Mouse (Mus musculus): Measurements from ENCODE around the gene Itpr2. TPM values are rescaled to one million over a fixed set of nuclear protein-coding genes. Genes with fewer than 3 reads are reported as not detected.

Itpr2 gene
- polyA plus RNA-seq, 1 experiment from 2014 or later = 6.0 TPM

DNA sequence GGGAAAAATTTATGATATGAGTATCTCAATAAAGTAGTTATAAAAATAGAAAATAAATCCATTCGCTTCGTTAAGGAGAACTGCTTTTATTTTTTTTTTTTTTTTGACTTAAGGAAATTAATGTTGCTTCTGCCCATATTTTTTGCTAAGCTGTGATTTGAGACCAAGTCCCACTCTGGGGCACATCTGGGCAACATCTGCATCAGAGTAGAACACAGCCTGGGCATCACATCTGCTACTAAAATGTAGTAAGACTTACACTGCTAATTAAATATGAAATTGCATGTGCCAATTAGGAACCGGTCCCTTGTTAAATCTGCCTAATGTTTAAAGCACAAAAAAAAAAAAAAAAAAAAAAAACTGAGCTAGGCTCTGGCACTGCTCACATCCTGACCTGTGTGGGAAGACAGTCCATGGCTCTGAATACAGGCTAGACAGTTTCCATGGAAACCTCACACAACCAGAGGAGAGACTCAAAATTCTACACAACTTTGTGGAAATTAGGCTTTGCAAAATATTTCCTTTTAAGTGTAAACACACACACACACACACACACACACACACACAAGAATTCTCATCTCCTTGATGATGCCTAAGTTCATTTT is 247.7 kb downstream of the Itpr2 start:
- Histone ChIP-seq H3K27me3 (ENCODE audit: control insufficient read depth, insufficient read depth, low read length) (no peaks in the 10 kb centered on the region), H3K4me3 (ENCODE audit: low read depth, low read length) (no peak overlapping the region), H3K9ac (ENCODE audit: low read length) (no peak overlapping the region), H3K4me1 (ENCODE audit: control insufficient read depth, insufficient read depth, low read length) (no peaks in the 10 kb centered on the region), H3K27ac (ENCODE audit: low read depth, low read length) (no peak overlapping the region), H3K36me3 (ENCODE audit: control insufficient read depth, insufficient read depth, low read length) (no peaks in the 10 kb centered on the region), H3K4me2 (ENCODE audit: low read depth) (no peak overlapping the region), H3K9me3 (ENCODE audit: control insufficient read depth, low read length) (0 out of 2 replicates have a peak, but pooled peaks cover 2% of the 10 kb centered on the region)
- DNase-seq (ENCODE audit: low spot score) = no peak
- WGBS = 90% methylated on average over 3 of the region's 3 CpGs
- no peak for ATAC-seq (ENCODE audit: insufficient read depth, low FRiP score, low TSS enrichment)

DNA sequence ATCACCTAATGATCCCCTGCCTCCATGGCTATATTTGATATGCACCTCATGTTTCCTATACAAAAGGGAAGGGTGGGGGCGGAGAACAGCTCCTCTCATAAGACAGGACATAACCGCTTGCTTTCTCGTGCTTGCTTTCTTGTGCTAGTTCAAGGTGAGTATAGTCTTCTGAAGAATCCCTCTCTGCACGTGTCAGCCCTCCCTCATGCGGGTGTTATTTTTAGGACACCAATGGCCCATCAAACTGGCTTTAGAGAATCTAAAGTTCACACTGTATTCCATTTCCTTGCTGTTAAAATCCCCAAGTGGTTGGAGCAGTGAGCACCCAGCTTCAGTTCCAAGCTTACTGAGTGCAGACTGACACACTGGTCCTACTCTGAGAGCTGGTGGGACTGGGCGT is 252.9 kb downstream of the Itpr2 start:
- no peaks in the 10 kb centered on the region for H3K27me3 ChIP-seq (ENCODE audit: control insufficient read depth, insufficient read depth, low read length)
- ATAC-seq (ENCODE audit: insufficient read depth, low FRiP score, low TSS enrichment) = no peak
- H3K27ac ChIP-seq (ENCODE audit: low read depth, low read length) = no peak overlapping the region
- WGBS = 89% methylated on average over 6 of the region's 6 CpGs
- H3K9ac ChIP-seq (ENCODE audit: low read length) = no peak overlapping the region
- DNase-seq (ENCODE audit: low spot score) = no peak
- no peak overlapping the region for H3K4me2 ChIP-seq (ENCODE audit: low read depth)
- H3K4me3 ChIP-seq (ENCODE audit: low read depth, low read length) = no peak overlapping the region
- no peaks in the 10 kb centered on the region for H3K36me3 ChIP-seq (ENCODE audit: control insufficient read depth, insufficient read depth, low read length)
- no peaks in the 10 kb centered on the region for H3K9me3 ChIP-seq (ENCODE audit: control insufficient read depth, low read length)
- H3K4me1 ChIP-seq (ENCODE audit: control insufficient read depth, insufficient read depth, low read length) = no peaks in the 10 kb centered on the region

DNA sequence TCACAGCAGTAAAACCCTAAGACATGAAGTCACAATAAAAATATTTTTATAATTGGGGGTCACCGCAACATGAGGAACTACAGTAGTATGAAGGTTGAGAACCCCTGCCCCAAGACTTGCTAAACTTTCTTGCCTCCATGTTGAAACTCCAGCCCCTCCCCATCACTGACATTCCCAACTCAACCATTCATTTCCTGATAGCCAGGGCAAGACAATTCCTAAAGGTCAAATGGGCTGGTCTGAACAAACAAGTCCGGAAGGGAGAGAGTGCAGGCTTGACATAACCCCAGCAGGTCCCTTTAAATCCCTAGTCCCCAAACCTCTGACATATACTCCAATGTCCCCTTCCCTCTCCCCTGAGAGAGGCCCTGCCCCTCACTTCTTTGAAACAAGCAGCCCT is 253.7 kb downstream of the Itpr2 start:
- Histone ChIP-seq H3K36me3 (ENCODE audit: control insufficient read depth, insufficient read depth, low read length) (no peaks in the 10 kb centered on the region), H3K4me3 (ENCODE audit: low read depth, low read length) (no peak overlapping the region), H3K27ac (ENCODE audit: low read depth, low read length) (no peak overlapping the region), H3K4me1 (ENCODE audit: control insufficient read depth, insufficient read depth, low read length) (no peaks in the 10 kb centered on the region), H3K4me2 (ENCODE audit: low read depth) (no peak overlapping the region), H3K27me3 (ENCODE audit: control insufficient read depth, insufficient read depth, low read length) (no peaks in the 10 kb centered on the region), H3K9ac (ENCODE audit: low read length) (no peak overlapping the region), H3K9me3 (ENCODE audit: control insufficient read depth, low read length) (no peaks in the 10 kb centered on the region)
- DNase-seq (ENCODE audit: low spot score) (no peak), ATAC-seq (ENCODE audit: insufficient read depth, low FRiP score, low TSS enrichment) (no peak)
- 73% methylated on average over 2 of the region's 2 CpGs for WGBS

DNA sequence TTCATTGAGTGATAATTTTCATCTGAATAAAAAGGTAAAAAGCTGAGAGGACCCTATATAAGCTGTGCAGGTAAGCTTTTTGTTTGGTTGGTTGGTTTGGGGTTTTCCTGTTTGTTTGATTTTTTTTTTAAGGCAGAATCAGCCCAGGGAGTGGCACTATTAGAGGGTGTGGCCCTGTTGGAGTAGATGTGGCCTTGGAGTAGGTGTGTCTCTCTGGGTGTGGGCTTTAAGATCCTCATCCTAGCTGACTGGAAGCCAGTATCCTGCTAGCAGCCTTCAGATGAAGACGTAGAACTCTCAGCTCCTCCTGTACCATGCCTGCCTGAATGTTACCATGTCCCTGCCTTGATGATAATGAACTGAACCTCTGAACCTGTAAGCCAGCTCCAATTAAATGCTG is 254.1 kb downstream of the Itpr2 start:
- Histone ChIP-seq H3K27me3 (ENCODE audit: control insufficient read depth, insufficient read depth, low read length) (no peaks in the 10 kb centered on the region), H3K36me3 (ENCODE audit: control insufficient read depth, insufficient read depth, low read length) (no peaks in the 10 kb centered on the region), H3K4me2 (ENCODE audit: low read depth) (no peak overlapping the region), H3K9me3 (ENCODE audit: control insufficient read depth, low read length) (no peaks in the 10 kb centered on the region), H3K4me1 (ENCODE audit: control insufficient read depth, insufficient read depth, low read length) (no peaks in the 10 kb centered on the region), H3K27ac (ENCODE audit: low read depth, low read length) (no peak overlapping the region), H3K4me3 (ENCODE audit: low read depth, low read length) (no peak overlapping the region), H3K9ac (ENCODE audit: low read length) (no peak overlapping the region)
- WGBS = 88% methylated on average over 1 of the region's 1 CpGs
- DNase-seq (ENCODE audit: low spot score) (no peak), ATAC-seq (ENCODE audit: insufficient read depth, low FRiP score, low TSS enrichment) (no peak)

DNA sequence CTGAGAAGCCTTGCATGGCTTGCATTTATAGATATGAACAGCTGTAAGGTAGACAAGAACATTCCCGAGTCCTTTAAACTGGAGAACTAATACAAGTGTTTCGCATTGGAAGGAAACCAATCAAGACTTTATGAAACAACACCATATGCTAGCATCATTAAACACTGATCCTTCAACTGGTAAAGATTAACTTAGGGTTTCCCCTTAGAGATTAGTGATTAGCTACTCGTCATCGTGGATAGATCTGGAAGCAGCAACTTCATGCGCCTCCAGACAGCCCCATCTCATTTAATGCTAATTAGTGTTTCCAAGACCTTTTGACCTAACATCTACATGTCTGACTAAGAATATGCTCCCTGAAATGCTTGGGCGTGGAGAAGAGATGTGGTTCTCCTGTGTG is 255.7 kb downstream of the Itpr2 start:
- no peak for DNase-seq (ENCODE audit: low spot score)
- no peaks in the 10 kb centered on the region for H3K27me3 ChIP-seq (ENCODE audit: control insufficient read depth, insufficient read depth, low read length)
- no peak overlapping the region for H3K4me2 ChIP-seq (ENCODE audit: low read depth)
- no peaks in the 10 kb centered on the region for H3K4me1 ChIP-seq (ENCODE audit: control insufficient read depth, insufficient read depth, low read length)
- ATAC-seq (ENCODE audit: insufficient read depth, low FRiP score, low TSS enrichment) = no peak
- no peaks in the 10 kb centered on the region for H3K36me3 ChIP-seq (ENCODE audit: control insufficient read depth, insufficient read depth, low read length)
- 88% methylated on average over 6 of the region's 6 CpGs for WGBS
- no peak overlapping the region for H3K27ac ChIP-seq (ENCODE audit: low read depth, low read length)
- H3K9me3 ChIP-seq (ENCODE audit: control insufficient read depth, low read length) = no peaks in the 10 kb centered on the region
- no peak overlapping the region for H3K9ac ChIP-seq (ENCODE audit: low read length)
- H3K4me3 ChIP-seq (ENCODE audit: low read depth, low read length) = no peak overlapping the region

DNA sequence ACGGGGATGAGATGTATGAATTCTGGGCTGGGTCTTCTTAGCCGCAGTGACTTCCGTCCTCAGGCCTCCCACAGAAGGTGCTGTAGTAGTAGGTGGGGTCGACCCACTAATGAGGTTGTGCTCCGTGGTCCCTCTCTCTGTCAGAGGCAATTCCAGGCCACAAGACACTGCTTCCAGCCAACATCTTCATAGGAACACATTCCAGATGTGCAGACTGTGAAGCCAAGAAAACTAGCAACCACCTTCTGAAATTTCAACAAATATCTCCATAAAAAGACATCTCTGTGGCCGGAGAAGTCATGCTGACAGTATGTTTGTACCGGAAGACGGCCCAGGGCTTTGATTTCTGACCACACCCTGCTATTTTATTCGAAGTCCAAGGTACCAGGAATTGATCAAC is 256.1 kb downstream of the Itpr2 start:
- no peak for ATAC-seq (ENCODE audit: insufficient read depth, low FRiP score, low TSS enrichment)
- no peak overlapping the region for H3K4me3 ChIP-seq (ENCODE audit: low read depth, low read length)
- no peak for DNase-seq (ENCODE audit: low spot score)
- no peaks in the 10 kb centered on the region for H3K36me3 ChIP-seq (ENCODE audit: control insufficient read depth, insufficient read depth, low read length)
- 90% methylated on average over 9 of the region's 9 CpGs for WGBS
- H3K27me3 ChIP-seq (ENCODE audit: control insufficient read depth, insufficient read depth, low read length) = no peaks in the 10 kb centered on the region
- H3K9ac ChIP-seq (ENCODE audit: low read length) = no peak overlapping the region
- no peaks in the 10 kb centered on the region for H3K4me1 ChIP-seq (ENCODE audit: control insufficient read depth, insufficient read depth, low read length)
- no peak overlapping the region for H3K27ac ChIP-seq (ENCODE audit: low read depth, low read length)
- no peaks in the 10 kb centered on the region for H3K9me3 ChIP-seq (ENCODE audit: control insufficient read depth, low read length)
- H3K4me2 ChIP-seq (ENCODE audit: low read depth) = no peak overlapping the region

DNA sequence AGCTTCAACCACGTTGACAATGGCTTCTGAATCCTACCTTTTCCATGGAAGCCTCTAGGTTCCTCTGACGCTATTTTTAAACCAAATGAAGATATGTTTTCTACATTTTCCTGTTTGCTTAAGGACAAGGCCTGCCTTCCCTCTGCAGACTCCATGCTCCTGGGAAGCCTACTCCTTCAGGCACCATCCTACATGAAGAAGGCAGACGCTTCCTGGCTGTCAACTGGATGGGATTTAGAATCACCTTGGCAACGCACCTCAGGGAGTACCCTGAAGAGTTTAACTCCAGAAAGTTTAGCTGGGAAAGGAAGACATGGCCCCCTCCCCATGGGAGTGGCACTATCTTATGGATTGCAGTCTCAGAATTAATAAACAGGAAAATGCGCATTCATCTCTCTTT is 259.0 kb downstream of the Itpr2 start:
- no peaks in the 10 kb centered on the region for H3K27me3 ChIP-seq (ENCODE audit: control insufficient read depth, insufficient read depth, low read length)
- H3K9ac ChIP-seq (ENCODE audit: low read length) = no peak overlapping the region
- no peak overlapping the region for H3K4me3 ChIP-seq (ENCODE audit: low read depth, low read length)
- ATAC-seq (ENCODE audit: insufficient read depth, low FRiP score, low TSS enrichment) (no peak), DNase-seq (ENCODE audit: low spot score) (no peak)
- H3K9me3 ChIP-seq (ENCODE audit: control insufficient read depth, low read length) = no peaks in the 10 kb centered on the region
- no peak overlapping the region for H3K4me2 ChIP-seq (ENCODE audit: low read depth)
- H3K36me3 ChIP-seq (ENCODE audit: control insufficient read depth, insufficient read depth, low read length) = no peaks in the 10 kb centered on the region
- 78% methylated on average over 5 of the region's 5 CpGs for WGBS
- H3K4me1 ChIP-seq (ENCODE audit: control insufficient read depth, insufficient read depth, low read length) = no peaks in the 10 kb centered on the region
- H3K27ac ChIP-seq (ENCODE audit: low read depth, low read length) = no peak overlapping the region

DNA sequence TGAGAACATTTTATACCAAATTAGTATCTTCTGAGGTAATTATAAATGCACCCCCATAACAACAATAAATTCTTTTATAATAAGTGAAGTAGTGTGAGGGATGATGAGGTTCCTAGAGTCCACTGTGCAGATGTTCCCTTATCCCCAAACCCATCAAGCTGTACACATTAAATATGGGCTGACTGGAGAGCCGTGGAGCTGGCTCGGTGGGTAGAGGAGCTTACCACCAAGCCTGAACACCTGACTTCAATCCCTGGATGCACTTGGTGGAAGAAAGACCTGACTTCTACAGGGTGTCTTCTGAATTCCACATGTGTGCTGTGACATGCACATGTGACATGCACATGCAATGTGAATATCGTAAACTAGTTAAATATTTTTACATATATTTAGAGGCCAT is 260.7 kb downstream of the Itpr2 start:
- no peak overlapping the region for H3K4me3 ChIP-seq (ENCODE audit: low read depth, low read length)
- H3K4me1 ChIP-seq (ENCODE audit: control insufficient read depth, insufficient read depth, low read length) = no peaks in the 10 kb centered on the region
- H3K27me3 ChIP-seq (ENCODE audit: control insufficient read depth, insufficient read depth, low read length) = no peaks in the 10 kb centered on the region
- H3K4me2 ChIP-seq (ENCODE audit: low read depth) = no peak overlapping the region
- no peak overlapping the region for H3K9ac ChIP-seq (ENCODE audit: low read length)
- no peaks in the 10 kb centered on the region for H3K36me3 ChIP-seq (ENCODE audit: control insufficient read depth, insufficient read depth, low read length)
- ATAC-seq (ENCODE audit: insufficient read depth, low FRiP score, low TSS enrichment) (no peak), DNase-seq (ENCODE audit: low spot score) (no peak)
- WGBS = 94% methylated on average over 3 of the region's 3 CpGs
- no peak overlapping the region for H3K27ac ChIP-seq (ENCODE audit: low read depth, low read length)
- no peaks in the 10 kb centered on the region for H3K9me3 ChIP-seq (ENCODE audit: control insufficient read depth, low read length)

DNA sequence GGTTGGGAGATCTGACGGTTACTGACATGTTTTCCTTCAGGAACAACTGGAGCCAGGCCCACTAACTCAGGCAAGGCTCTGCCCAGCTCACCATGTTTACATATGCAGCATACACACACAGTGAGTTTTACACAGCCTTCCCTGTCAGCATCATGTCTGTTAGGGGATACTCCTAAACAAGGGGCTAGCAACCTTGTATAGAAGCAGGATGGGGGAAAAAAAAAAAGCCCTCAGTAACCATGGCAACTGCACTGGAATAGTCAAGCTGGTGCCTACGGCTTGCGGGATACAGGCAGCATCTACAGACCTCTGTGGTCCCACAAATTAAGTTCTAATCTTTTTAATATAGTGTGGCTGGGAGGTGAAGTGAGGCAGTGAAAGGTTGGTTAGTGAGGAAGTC is 266.9 kb downstream of the Itpr2 start:
- Histone ChIP-seq H3K9ac (ENCODE audit: low read length) (no peak overlapping the region), H3K27ac (ENCODE audit: low read depth, low read length) (no peak overlapping the region), H3K4me1 (ENCODE audit: control insufficient read depth, insufficient read depth, low read length) (no peaks in the 10 kb centered on the region), H3K36me3 (ENCODE audit: control insufficient read depth, insufficient read depth, low read length) (no peaks in the 10 kb centered on the region), H3K4me3 (ENCODE audit: low read depth, low read length) (no peak overlapping the region), H3K27me3 (ENCODE audit: control insufficient read depth, insufficient read depth, low read length) (no peaks in the 10 kb centered on the region), H3K4me2 (ENCODE audit: low read depth) (no peak overlapping the region), H3K9me3 (ENCODE audit: control insufficient read depth, low read length) (no peaks in the 10 kb centered on the region)
- 56% methylated on average over 3 of the region's 3 CpGs for WGBS
- DNase-seq (ENCODE audit: low spot score) (no peak), ATAC-seq (ENCODE audit: insufficient read depth, low FRiP score, low TSS enrichment) (no peak)
